Mouse (Mus musculus) ovary, postnatal 36 days (tissue): ENCODE results near the gene Cobll1.

ENCODE experiments used
- DNase-seq: peaks from one replicate; pipeline ENCODE4 v3.0.0; 2022; ENCODE audit warnings: low spot score, mixed read lengths

Cobll1 gene

DNA sequence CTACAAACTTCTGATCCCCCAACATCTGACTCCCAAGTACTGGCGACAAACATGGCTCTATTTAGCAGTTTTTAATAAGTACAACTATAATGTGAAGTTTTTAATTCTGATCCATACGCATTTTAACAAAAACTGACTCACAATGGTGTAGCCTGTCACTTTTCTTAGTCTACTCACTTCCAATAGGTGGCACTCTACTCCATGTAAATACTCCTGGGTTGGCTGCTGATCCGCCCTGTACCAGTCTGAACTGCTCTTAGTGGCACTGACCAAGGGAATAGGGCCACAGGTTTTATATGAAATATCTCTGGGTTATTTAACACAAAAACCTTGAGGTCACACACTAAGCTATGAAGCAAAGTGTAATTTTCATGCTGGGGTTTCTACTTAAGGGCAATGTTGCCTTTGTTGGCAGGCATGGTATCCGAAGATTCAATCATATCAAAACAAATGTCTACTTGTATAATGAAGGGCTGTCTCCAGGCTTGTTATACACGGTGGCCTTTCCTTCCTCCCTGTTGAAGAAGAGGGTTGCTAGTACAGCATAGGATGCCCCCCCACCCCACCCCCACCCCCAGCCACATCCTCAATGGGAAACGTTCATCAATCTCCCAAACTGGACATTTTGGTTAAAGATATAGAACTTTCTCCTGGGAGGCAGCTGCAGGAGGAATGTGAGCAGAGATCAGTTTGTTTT, 93.6 kb downstream of the Cobll1 start:
- no peak for DNase-seq

DNA sequence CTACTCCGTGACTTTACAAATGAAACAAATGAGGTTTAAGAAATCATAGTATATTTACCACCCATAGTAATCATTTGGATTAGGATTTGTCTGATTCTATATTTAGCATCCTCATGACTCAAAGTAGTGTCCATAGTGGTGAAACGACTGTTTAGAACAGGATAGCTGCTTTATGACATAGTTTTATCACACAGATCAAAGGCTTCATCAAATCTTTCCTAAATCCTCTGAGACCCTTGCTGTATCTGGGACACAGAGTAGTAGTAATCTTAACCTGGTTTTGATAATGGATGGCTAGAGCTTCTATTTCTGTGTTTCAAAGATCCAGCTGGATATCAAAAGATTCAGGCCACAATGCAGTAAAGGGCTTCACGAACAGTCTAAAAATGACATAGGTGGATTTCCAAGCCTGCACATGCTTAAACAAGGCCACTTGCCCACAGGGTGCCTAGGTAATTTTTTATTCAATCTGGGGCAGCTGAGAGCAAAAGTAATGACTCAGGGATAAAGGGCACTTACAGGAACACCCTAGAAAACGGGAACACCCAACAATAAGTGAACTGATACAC, 98.0 kb downstream of the Cobll1 start:
- DNase-seq = no peak

DNA sequence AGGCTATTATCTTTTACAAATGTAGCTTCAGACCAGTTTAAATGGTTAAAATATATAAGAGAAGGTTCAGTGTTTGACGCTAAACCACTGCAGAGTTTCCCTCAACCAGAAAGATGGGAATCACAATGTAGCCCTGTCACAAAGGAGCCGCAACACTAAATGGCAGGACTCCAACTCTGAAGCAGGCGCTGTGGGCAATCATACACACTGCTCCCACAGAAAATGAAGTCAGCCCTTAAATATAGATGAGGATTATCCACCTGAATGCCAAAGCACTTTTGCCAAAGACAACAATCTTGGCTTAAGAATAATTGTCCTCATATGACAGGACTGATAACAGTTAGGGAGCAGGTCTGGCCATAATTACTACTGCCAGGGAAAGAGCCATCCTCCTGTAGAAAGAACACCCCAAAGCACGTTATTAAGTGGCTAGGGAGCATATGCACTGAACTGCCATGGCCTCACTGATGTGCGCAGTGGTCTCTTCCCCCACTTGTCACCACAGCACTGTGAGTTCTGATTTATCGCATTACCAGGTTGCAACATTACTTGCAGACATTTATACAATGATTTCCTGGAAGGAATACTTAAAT, 98.8 kb downstream of the Cobll1 start:
- DNase-seq = no peak

DNA sequence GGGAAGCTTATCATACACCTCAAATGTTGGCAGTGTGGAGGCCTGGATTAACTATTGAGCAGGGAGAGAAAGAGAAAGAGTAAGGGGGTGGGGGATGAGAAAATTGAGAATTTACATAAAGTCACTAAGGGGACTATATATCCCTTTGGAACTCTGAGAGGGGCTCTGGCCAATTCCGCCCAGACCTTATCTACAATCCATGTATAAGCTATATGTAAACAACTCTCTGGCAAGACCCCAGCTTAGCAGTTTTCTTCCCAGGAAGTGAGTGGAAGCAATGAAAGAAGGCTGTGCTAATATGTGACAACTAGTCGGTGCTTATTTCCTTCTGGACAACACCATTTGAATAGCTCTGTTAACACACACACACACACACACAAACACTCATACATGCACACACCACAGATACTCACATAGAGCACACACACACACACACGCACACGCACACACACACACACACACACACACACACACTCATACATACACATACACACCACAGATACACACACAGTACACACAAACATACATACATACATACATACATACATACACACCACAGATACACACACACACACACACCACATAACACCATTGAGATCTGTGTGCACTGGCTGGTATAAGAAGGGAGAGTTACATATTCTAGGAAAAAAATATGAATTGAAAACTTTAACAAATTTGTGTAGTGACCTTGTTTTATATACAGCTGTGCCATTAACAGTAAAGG, 99.4 kb downstream of the Cobll1 start:
- no peak for DNase-seq

DNA sequence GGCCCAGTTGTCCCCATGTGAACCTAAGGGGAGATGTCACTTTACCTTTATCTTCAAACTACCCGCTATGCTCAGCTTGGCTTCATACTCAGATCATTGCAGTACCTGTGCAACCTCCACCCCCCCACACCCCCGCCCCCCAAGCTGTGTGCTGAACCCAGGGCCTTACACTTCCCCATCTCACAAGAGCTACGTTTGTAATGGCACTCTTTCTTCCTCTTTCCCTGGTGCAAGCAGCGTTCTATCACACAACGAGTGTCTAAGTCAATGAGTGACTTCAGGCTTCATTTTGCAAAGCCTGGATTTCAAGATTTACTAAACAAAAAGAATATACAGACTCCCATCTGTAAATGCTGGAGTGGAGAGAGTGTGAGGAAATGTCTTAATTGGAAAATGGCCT, 100.2 kb downstream of the Cobll1 start:
- DNase-seq = no peak

DNA sequence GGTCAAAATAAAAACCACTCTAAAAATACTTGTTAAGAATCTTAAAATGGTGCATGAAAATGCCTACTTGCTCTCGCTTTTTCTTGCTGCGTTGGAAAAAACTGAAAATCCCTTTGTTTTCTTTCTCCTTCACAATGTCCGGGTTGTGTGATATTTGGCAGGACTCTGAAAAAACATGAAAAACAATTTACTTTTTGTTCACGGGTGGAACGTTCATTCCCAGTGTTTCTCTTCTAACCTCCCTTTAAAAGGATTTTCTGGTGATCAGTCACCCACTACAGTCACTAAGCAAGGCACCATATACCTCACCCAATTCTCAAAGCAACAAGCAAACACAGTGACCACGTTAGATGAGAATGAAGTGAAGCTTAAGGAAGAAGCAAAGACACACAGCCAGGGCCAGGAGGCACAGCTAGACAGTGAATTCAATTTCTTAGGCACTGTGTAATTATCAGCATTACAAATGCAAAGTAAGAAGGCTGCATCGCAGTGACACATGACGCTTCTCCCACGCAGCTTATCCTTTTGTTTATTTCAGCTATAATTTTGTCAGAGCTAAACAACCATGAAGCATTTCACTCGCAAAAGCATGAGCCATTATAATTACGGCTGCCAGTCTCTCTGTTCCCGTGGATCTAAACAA, 112.9 kb downstream of the Cobll1 start:
- no peak for DNase-seq

DNA sequence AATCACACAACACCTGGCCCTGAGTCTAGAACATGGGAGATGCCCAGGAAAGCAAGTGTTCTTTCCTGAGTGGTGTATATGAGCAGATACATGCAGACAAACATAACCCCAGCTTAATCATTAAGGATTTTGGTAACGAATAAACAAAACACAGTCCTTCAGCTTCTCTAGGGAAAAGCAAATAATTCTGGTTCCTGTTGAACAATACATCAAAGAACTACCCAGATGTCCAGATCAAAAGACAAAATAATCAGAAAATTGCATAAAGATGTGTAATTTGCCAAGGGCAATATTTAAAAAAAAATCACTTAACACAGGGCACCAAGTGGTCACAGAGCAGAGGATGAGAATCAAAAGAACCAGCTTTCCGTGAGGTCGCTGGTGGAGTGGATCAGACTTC, 115.5 kb downstream of the Cobll1 start:
- no peak for DNase-seq

DNA sequence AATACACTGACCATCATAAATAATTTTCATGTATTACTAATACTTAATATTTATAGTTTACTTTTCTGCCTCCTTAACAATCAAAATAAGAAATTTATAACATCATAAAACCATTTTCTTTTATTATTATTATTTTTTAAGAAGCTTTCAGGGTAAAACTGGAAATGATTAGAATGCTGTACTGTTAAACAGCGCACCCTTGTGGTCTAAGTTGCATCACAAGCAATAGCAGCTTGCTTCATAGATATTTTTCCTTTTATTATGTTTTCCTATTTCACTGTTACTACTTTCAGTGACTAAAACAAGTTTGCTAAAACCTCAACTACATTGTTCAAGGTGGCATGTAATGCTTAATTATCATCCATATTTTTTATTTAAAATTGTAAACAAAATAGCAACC, 117.8 kb downstream of the Cobll1 start:
- DNase-seq = no peak

DNA sequence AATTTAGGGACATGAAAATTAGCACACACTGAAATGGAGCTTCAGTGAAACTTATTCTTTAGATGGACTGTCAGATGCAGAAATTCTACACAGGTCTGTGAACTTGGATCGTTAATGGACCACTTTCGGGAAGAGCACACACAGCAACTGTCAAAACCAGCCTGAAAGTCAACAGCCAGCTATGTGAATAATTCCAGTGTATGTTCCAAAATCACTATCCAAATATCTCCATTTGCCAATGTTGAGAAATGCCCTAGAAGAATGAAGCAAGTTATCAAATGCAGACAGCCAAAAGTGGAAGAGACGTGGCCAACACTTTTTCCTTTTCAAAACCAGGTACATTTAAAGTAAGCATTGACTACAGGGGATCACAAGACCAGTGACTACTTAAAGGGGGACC, 118.2 kb downstream of the Cobll1 start:
- no peak for DNase-seq

DNA sequence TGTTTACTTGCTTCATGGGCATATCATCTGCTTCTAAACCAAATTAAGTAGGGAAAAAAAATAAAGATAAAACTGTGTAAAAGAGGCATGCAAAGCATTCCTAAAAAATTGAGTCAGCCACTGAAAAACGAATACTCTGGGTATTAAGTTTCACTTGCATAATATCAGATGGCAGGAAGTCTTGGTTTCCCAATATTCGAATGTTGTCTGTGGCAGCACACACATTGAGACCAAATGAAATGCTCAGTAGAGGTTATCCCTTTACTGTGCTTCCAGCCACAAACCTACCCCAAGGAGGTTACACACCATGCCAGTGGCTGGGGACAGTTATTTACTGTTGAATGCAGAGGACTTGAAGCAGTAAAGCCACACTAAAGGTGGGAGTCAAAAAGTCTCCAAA, 119.1 kb downstream of the Cobll1 start:
- DNase-seq = no peak

DNA sequence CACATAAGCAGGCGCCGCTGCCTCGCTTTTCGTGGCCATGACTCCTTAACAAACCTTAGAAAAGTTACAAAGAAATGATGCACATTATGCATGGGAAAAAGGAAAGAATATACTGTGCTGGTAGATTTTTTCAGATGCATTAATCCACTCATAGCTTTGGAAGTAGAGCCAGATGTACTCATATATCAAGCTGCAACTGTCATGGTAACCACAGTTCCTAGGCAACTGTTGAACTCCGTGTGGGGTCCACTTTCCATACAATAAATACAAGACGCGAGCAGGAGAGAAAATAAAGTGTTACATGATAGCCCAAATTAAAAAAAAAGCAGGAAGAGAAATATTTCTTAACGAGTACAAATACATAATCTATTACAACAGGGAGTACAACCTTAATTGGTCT, 119.5 kb downstream of the Cobll1 start:
- no peak for DNase-seq

DNA sequence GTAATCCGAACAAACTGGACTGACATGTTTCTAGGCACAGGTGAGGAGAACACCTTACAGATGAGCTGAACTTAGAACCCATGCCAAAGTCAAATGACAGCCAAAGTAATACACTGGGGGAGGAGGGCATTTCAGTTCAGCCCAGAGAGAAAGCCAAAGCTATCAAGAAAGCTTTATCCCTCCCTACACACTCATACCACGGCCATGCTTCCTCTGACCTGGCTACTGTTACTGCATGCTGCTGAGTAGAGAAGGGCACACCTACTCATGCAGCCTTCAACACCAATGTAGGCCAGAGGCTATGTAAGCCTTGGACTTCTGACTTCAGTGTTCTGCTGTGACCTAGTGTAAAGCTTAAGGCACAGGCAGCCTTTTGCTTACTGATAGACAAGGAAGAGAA, 120.1 kb downstream of the Cobll1 start:
- no peak for DNase-seq

DNA sequence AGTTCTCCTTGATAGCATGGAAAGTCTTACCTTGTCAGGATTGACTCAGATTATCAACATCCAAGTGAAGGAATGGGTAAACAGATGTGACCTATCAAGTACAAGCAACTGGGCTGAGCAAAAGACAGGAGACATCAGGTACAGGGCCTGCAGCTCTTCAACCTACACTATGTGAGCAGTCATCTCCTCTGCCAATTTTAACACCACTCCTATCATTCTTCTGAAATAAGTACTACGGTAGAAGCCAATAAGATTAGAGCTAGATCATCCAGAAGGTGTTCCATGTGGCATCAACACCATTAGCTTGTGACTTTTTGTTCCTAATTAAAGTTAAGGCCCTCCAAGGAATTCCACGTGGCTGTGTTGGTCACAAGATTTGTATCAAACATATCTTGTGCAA, 121.3 kb downstream of the Cobll1 start:
- no peak for DNase-seq

DNA sequence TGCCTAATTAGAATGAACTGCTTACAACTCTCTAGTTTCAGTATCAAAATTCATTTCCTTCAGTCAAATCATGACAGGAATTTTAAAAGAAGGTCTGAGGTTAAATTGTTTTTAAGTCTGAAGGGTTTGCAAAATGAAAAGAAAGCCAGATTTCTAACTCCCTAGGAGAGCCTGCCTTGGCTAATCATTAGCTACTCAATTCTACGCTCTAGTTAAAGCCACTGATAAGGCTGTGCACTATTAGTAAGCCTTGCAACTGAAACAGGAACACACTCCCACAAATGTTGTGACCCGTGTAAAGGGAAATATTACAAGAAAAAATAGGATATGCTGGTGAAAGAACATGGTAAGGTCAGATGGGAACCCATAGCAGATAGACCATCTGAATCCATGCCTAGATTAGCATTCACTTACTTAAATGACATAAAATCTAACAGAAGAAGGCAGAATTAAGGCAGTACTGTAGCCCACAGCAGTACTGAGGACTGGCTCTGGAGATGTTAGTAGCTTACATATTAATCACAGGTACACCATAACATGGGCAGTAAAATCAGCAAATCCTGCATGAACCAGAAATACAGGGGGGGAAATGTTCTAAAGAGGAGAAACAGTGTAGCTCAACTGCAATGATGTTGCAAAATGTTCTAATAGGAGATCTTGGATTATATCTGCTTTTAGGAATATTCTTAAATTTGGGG, 122.6 kb downstream of the Cobll1 start:
- DNase-seq = no peak

DNA sequence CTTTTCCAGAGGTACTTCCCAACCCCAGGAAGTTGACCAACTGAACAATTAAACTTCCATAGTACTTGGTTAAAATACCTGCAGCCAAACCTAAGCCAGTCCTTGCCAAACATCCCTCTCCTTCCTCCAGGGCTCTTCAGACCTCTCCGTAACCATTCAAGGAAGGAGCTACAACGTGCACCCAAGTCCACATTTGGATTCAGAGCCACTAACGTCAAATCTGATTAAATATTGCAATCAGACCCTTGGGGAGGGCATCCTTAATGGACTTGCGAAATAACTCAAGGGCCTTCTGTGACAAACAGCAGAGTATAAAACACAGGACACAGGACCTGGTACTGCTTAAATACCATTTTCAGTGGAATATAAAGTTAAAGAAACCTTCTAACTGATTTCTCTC, 126.0 kb downstream of the Cobll1 start:
- DNase-seq = no peak

DNA sequence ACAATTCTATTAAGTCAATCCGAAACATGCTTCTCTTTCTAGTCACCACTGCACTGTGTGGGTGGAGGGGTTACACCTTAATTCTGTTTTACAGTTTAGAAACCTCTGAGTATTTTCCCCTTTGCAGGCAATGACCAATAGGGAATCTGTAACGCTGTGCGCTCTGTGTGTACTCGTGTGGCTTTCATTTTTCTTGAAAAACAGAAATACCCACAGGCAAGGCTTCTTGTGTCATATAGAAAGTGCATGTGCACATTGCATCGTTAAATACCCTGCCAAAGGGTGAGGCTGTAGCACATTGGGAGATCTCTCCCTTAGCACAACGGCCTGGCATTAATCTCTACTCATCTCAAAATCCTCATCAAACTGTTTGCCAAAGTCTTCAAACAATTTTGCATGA, 134.6 kb downstream of the Cobll1 start:
- DNase-seq = no peak

DNA sequence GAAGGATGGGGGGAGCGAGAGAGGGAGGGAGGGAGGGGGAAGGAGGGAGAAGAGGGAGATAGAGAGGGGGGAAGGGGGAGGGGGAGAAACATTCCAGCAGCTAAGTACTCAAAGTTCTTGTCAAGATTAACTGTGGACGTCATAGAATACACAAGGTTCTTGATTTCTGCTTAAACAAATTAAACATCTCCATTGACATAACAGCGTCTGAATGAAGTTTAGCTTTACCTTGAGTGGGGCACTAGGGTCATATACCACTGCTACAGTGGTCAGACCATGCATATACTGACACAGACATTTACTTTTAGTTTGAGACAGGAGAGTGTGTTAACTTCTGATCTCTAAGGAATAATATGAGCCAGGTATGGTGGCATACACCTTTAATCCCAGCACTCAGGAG, 135.4 kb downstream of the Cobll1 start:
- DNase-seq = no peak

DNA sequence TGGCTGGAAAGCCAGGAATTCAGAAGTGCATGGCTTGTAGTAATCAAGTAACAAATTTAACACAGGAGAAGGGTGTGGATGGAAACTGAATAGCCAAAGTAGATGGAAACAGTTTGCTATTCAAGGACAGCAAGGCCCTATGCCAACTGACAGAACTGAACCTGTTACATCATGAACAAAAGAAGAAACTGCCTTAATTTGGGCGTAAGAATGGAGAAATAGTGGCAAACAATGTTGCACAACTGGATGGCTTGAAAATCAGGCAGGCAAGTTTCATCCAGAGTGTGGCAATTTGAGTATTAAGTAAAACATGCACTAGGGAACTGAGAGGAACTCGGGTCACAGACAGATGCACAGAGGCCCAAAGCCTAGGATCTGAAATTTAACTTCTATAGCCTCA, 137.8 kb downstream of the Cobll1 start:
- no peak for DNase-seq

DNA sequence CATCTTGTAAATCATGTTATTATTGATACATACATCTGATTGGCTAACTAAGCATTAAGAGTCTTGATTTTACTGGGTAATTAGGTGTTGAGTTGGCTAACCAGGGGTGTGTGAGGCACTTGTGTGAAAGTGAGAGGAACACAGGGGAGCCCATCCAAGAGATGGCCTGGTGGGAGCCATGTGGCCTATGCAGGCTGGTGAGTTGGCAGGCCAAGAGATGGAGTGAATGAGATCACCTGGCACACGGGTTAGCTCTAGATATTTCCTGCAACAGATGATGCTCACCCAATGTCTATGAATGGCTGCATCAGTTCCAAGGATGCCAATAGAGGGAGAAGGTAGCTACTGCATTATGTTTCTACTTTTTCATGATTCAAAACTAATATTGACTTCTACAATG, 139.2 kb downstream of the Cobll1 start:
- DNase-seq = no peak

DNA sequence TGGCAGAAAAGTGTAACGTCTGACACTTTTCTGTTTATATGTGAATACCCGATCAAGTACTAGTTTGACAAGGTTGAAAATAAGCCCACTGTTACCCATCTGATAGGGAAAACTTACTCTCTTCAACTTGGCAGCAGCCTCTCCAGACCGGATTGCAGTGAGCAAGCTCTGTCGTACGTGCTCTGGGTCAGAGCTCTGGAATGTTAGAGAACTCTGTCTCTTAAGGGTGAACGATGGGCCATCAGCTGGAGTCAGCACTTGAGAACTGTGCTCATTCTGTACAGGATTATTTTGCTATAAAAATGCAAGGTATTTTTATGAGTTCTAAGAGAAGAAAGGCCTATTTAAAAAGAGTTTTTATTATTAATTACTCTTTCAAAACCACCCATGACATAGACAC, 143.6 kb downstream of the Cobll1 start:
- DNase-seq = no peak

DNA sequence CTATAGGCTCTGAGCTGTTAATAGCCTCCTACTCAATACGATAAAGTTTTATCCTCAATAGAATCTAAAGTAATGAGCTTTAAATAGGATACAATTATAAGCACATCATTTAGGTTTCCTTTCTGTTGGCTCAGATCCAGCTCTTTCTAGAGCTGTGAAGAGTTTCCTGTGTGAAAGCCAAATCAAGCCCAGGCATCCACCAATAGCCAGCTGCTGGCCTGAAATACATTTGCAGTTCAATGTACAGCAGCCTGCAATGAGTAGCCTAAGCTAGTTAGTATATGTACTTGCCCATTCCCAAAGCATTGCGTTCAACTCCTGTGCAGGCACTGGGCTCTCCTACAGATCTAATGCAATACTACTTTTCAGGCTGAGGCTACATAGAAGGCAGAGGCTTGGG, 145.2 kb downstream of the Cobll1 start:
- no peak for DNase-seq

DNA sequence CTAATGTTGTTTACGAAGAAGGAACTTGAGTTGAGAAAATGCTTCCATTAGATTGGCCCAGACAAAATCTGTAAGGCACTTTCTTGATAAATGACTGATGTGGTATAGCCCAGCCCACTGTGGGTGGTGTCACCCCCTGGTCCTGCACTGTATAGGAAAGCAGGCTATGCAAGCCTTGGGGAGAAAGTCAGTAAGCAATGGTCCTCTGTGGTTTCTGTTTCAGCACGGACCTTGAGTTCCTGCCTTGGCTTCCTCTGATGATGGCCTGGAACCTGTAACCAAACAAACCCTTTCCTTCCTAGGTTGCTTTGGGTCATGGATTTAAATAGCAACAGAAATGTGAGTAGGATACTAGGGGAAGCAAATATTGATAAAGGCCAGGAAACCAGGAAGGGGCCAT, 148.2 kb downstream of the Cobll1 start:
- DNase-seq = no peak
